Mouse (Mus musculus) E14TG2a.4 (cell line): ENCODE measurements around the gene Gm2888.
A peak's percentile ranks its signal among the peaks of the same experiment; 100 is the strongest.
"Not testable (repeated sequence)": the region's sequence is repeated elsewhere in the genome, so short reads cannot be mapped to it uniquely, and the experiment has no call there.

Experiments used
- H3K27me3 ChIP-seq: 2 replicates; pipeline ENCODE4 v1.6.1; 2014; ENCODE audit warnings: low read length, control low read depth; ENCODE audit not compliant: insufficient read depth
- H3K36me3 ChIP-seq: 2 replicates; pipeline ENCODE4 v1.6.1; 2014; ENCODE audit warnings: low read length, control low read depth; ENCODE audit not compliant: insufficient read depth
- H3K4me1 ChIP-seq: replicated peaks from 2 replicates; pipeline ENCODE4 v1.6.1; 2014; ENCODE audit warnings: low read depth, low read length, control low read depth
- H3K4me3 ChIP-seq: replicated peaks from 2 replicates; pipeline ENCODE4 v1.5.1; 2014; ENCODE audit warnings: mild to moderate bottlenecking, low read length
- H3K9me3 ChIP-seq: 2 replicates; pipeline ENCODE4 v1.6.1; 2014; ENCODE audit warnings: low read length, control low read depth

Gene Gm2888

GRCm38 (mm10) chr14:3029702-3030101, at the start of gene Gm2888:
Gm2888 (plus strand) TSS chr14:3030002.
- H3K4me3 ChIP-seq, H3K27me3 ChIP-seq, H3K36me3 ChIP-seq, H3K9me3 ChIP-seq, H3K4me1 ChIP-seq: not testable (repeated sequence)

GRCm38 (mm10) chr14:3048727-3049512, 19.1 kb downstream of the Gm2888 start, which contains the start of gene Gm2897:
Gm2897 (plus strand) TSS chr14:3049285.
- H3K36me3 ChIP-seq, H3K27me3 ChIP-seq, H3K9me3 ChIP-seq, H3K4me1 ChIP-seq: not testable (repeated sequence)
- H3K4me3 ChIP-seq = peak within 1 kb of the TSS; percentile 57

- H3K9me3 ChIP-seq, H3K4me1 ChIP-seq, H3K36me3 ChIP-seq: not testable (repeated sequence)
These were observed 19.7 kb downstream of the Gm2888 start for GRCm38 (mm10) chr14:3049513-3049800.

GRCm38 (mm10) chr14:3050087-3050486, 20.3 kb downstream of the Gm2888 start:
- not testable (repeated sequence) for H3K4me3 ChIP-seq, H3K27me3 ChIP-seq, H3K9me3 ChIP-seq, H3K4me1 ChIP-seq, H3K36me3 ChIP-seq

More at GRCm38 (mm10) chr14:3049513-3049800, 19.7 kb downstream of the Gm2888 start:
- H3K4me3 ChIP-seq = peak overlapping the region; percentile 57
- H3K27me3 ChIP-seq = not testable (repeated sequence)
